In genomic region chr17:30026617-30027016, GRCm38 (mm10) we compare ENCODE assay signal across 9 mouse cellular contexts. TPM values are rescaled to one million over a fixed set of nuclear protein-coding genes. Genes with fewer than 3 reads are reported as not detected.
A peak's percentile ranks its signal among the peaks of the same experiment; 100 is the strongest.
DNase-seq lines count a peak whose midpoint lies in the region; ATAC-seq and TF ChIP-seq lines count a peak whose summit lies in the region.
"Had no signal": no experiment of that assay in that cellular context is flagged by ENCODE, and none has a peak within 500 bp of the region (broad histone marks: within the 10 kb centered on the region; RNA-seq: fewer than 3 reads in every experiment).

No protein-coding gene starts in this region.

- no peak overlapping the region for H3K4me2 ChIP-seq in forebrain, embryonic 12.5 days
- no peak overlapping the region for H3K4me2 ChIP-seq in forebrain, embryonic 16.5 days (ENCODE audit: low read length)
- no peak overlapping the region for H3K4me2 ChIP-seq in embryonic facial prominence, embryonic 14.5 days (ENCODE audit: low read depth, low read length)
- no peak overlapping the region for H3K4me2 ChIP-seq in limb, embryonic 14.5 days (replicated peaks; ENCODE audit: low read depth, low read length, severe bottlenecking)

- WGBS in forebrain, embryonic 12.5 days = 51% methylated on average over 6 of the region's 6 CpGs
- WGBS in forebrain, embryonic 16.5 days = 17% methylated on average over 6 of the region's 6 CpGs
- 29% methylated on average over 6 of the region's 6 CpGs for WGBS in embryonic facial prominence, embryonic 14.5 days
- WGBS in limb, embryonic 14.5 days = 42% methylated on average over 6 of the region's 6 CpGs

- no peak overlapping the region for H3K9ac ChIP-seq in forebrain, embryonic 12.5 days
- H3K9ac ChIP-seq in forebrain, embryonic 16.5 days (replicated peaks; ENCODE audit: low read depth, low read length) = no peak overlapping the region
- H3K9ac ChIP-seq in embryonic facial prominence, embryonic 14.5 days (ENCODE audit: low read depth, low read length) = no peak overlapping the region
- no peak overlapping the region for H3K9ac ChIP-seq in limb, embryonic 14.5 days (ENCODE audit: low read depth, low read length, severe bottlenecking)

- no peak overlapping the region for H3K4me3 ChIP-seq in forebrain, embryonic 12.5 days (replicated peaks)
- no peak overlapping the region for H3K4me3 ChIP-seq in forebrain, embryonic 16.5 days (replicated peaks; ENCODE audit: low read length)
- no peak overlapping the region for H3K4me3 ChIP-seq in embryonic facial prominence, embryonic 14.5 days (ENCODE audit: low read depth, low read length)
- no peak overlapping the region for H3K4me3 ChIP-seq in limb, embryonic 14.5 days (replicated peaks; ENCODE audit: low read length)

- no peaks in the 10 kb centered on the region for H3K27me3 ChIP-seq in forebrain, embryonic 12.5 days
- H3K27me3 ChIP-seq in forebrain, embryonic 16.5 days (replicated peaks; ENCODE audit: control insufficient read depth, insufficient read depth, low read length) = no peaks in the 10 kb centered on the region
- H3K27me3 ChIP-seq in embryonic facial prominence, embryonic 14.5 days (replicated peaks; ENCODE audit: control insufficient read depth, insufficient read depth, low read length) = no peaks in the 10 kb centered on the region
- no peaks in the 10 kb centered on the region for H3K27me3 ChIP-seq in limb, embryonic 14.5 days (ENCODE audit: control insufficient read depth, insufficient read depth, low read length)
- H3K27me3 ChIP-seq: CH12.LX had no signal

- no peaks in the 10 kb centered on the region for H3K9me3 ChIP-seq in forebrain, embryonic 12.5 days
- H3K9me3 ChIP-seq in forebrain, embryonic 16.5 days (ENCODE audit: control insufficient read depth, low read length) = no peaks in the 10 kb centered on the region
- no peaks in the 10 kb centered on the region for H3K9me3 ChIP-seq in embryonic facial prominence, embryonic 14.5 days (ENCODE audit: control insufficient read depth, low read length)
- no peaks in the 10 kb centered on the region for H3K9me3 ChIP-seq in limb, embryonic 14.5 days (ENCODE audit: control insufficient read depth, low read length)

- H3K36me3 ChIP-seq in forebrain, embryonic 12.5 days (replicated peaks) = no peaks in the 10 kb centered on the region
- no peaks in the 10 kb centered on the region for H3K36me3 ChIP-seq in forebrain, embryonic 16.5 days (ENCODE audit: control insufficient read depth, insufficient read depth)
- H3K36me3 ChIP-seq in embryonic facial prominence, embryonic 14.5 days (ENCODE audit: control insufficient read depth, insufficient read depth, low read length) = no peaks in the 10 kb centered on the region
- no peaks in the 10 kb centered on the region for H3K36me3 ChIP-seq in limb, embryonic 14.5 days (ENCODE audit: control insufficient read depth, insufficient read depth, low read length)

- ATAC-seq in forebrain, embryonic 12.5 days (ENCODE audit: low FRiP score) = no peak
- ATAC-seq in forebrain, embryonic 16.5 days = no peak
- ATAC-seq in embryonic facial prominence, embryonic 14.5 days (ENCODE audit: low read depth) = no peak
- no peak for ATAC-seq in limb, embryonic 14.5 days (ENCODE audit: low FRiP score, low read depth)
- no peak for ATAC-seq in granulocyte monocyte progenitor cell, adult 5-6 weeks (replicated peaks; ENCODE audit: poor library complexity, severe bottlenecking)

- 0 out of 2 replicates have a peak overlapping the region, but pooled peaks have one; percentile 42 for H3K27ac ChIP-seq in forebrain, embryonic 12.5 days
- H3K27ac ChIP-seq in forebrain, embryonic 16.5 days (ENCODE audit: low read length) = no peak overlapping the region
- H3K27ac ChIP-seq in embryonic facial prominence, embryonic 14.5 days (replicated peaks; ENCODE audit: low read depth, low read length) = no peak overlapping the region; the same call in 1 of the 2 replicates
- 0 out of 2 replicates have a peak overlapping the region, but pooled peaks have one; percentile 14 for H3K27ac ChIP-seq in limb, embryonic 14.5 days (replicated peaks; ENCODE audit: low read depth, low read length)

- TF ChIP-seq POLR2A in limb, embryonic 14.5 days (IDR thresholded peaks at IDR 0.05; ENCODE audit: borderline replicate concordance, extremely low read depth, insufficient read depth, insufficient read length) = no peak

- peaks cover 40% of the 10 kb centered on the region for H3K4me1 ChIP-seq in forebrain, embryonic 12.5 days
- H3K4me1 ChIP-seq in forebrain, embryonic 16.5 days (replicated peaks; ENCODE audit: control insufficient read depth, insufficient read depth, low read length) = peaks cover 35% of the 10 kb centered on the region
- H3K4me1 ChIP-seq in embryonic facial prominence, embryonic 14.5 days (ENCODE audit: control insufficient read depth, insufficient read depth, low read length) = peaks cover 54% of the 10 kb centered on the region
- peaks cover 39% of the 10 kb centered on the region for H3K4me1 ChIP-seq in limb, embryonic 14.5 days (ENCODE audit: control insufficient read depth, insufficient read depth, low read length)

- peak; percentile 63 for DNase-seq in CD4-positive, CD25-positive, alpha-beta regulatory T cell, adult 2 months (ENCODE audit: low read depth, low spot score)
- peak; percentile 87 for DNase-seq in embryonic facial prominence, embryonic 14.5 days (ENCODE audit: low spot score)
- peak; percentile 75 for DNase-seq in limb, embryonic 14.5 days (ENCODE audit: low spot score)
- no peak for DNase-seq in adipocyte (ENCODE audit: low spot score)
- no peak for DNase-seq in gastrocnemius, adult 8-10 months (ENCODE audit: low spot score in 2 of 2)

RNA-seq across cellular contexts. Expression of gene Zfand3, which starts 22.1 kb away (rescaled TPM):
- polyA plus RNA-seq in forebrain, embryonic 12.5 days (2016; fragmentation: Nextera tagmentation; extraction: Ambion mirVana) = 77.3 and 83.5 TPM in 2 replicates
- 57.0 and 58.4 TPM in 2 replicates for polyA plus RNA-seq in forebrain, embryonic 16.5 days (2015; fragmentation: Nextera tagmentation; extraction: Ambion mirVana)
- 41.0 and 43.3 TPM in 2 replicates for polyA plus RNA-seq in embryonic facial prominence, embryonic 14.5 days (2014; fragmentation: Nextera tagmentation; extraction: Ambion mirVana)
- polyA plus RNA-seq in limb, embryonic 14.5 days (2012; rRNA removed) = 107 and 121 TPM in 2 replicates
- polyA plus RNA-seq in limb, embryonic 14.5 days (2014; fragmentation: Nextera tagmentation; extraction: Ambion mirVana) = 43.1 and 45.0 TPM in 2 replicates
- total RNA-seq in gastrocnemius, adult 8-10 months (2022) = 100 to 1,000 TPM; 209 to 234 (median 219) TPM
- total RNA-seq in granulocyte monocyte progenitor cell, adult 5-6 weeks (2014; fragmentation: Nextera tagmentation) = 6.7 and 19.3 TPM in 2 replicates
- 9.1 and 22.3 TPM in 2 replicates for total RNA-seq in granulocyte monocyte progenitor cell, adult 5-6 weeks (2017)

RNA-seq across cellular contexts. Expression of gene Mdga1, which starts 56.7 kb away (rescaled TPM):
- 8.8 and 9.0 TPM in 2 replicates for polyA plus RNA-seq in forebrain, embryonic 12.5 days (2016; fragmentation: Nextera tagmentation; extraction: Ambion mirVana)
- polyA plus RNA-seq in forebrain, embryonic 16.5 days (2015; fragmentation: Nextera tagmentation; extraction: Ambion mirVana) = 10.7 TPM in 2 replicates
- polyA plus RNA-seq in embryonic facial prominence, embryonic 14.5 days (2014; fragmentation: Nextera tagmentation; extraction: Ambion mirVana) = 4.4 and 5.3 TPM in 2 replicates
- polyA plus RNA-seq in limb, embryonic 14.5 days (2012; rRNA removed) = 13.2 and 15.0 TPM in 2 replicates
- polyA plus RNA-seq in limb, embryonic 14.5 days (2014; fragmentation: Nextera tagmentation; extraction: Ambion mirVana) = 4.8 and 5.7 TPM in 2 replicates
- total RNA-seq in gastrocnemius, adult 8-10 months (2022) = 10 to 100 TPM; 12.1 to 28.3 (median 24.5) TPM
- 14.8 and 15.7 TPM in 2 replicates for total RNA-seq in granulocyte monocyte progenitor cell, adult 5-6 weeks (2014; fragmentation: Nextera tagmentation)
- 4.0 and 7.8 TPM in 2 replicates for total RNA-seq in granulocyte monocyte progenitor cell, adult 5-6 weeks (2017)

Comparison
In these comparisons a context has a peak if more than half of its experiments do, and no peak if none do; other contexts are left out.
1. H3K27ac ChIP-seq: peak in forebrain, embryonic 12.5 days (single experiment) and limb, embryonic 14.5 days (single experiment); none in forebrain, embryonic 16.5 days (single experiment) and embryonic facial prominence, embryonic 14.5 days (single experiment).
2. DNase-seq: peak in CD4-positive, CD25-positive, alpha-beta regulatory T cell, adult 2 months (single experiment), embryonic facial prominence, embryonic 14.5 days (single experiment) and limb, embryonic 14.5 days (single experiment); none in adipocyte (single experiment) and gastrocnemius, adult 8-10 months (0 of 2).